Mouse (Mus musculus) forebrain, embryonic 12.5 days (tissue): Measurements from ENCODE around the gene Dpm1. TPM values are rescaled to one million over a fixed set of nuclear protein-coding genes. Genes with fewer than 3 reads are reported as not detected.

Experiments
- ATAC-seq: fragments of 200-750 bp; cut with Nextera tagmentation; 2 replicates; pipeline ENCODE4 v1.8.0; 2017; ENCODE audit warnings: moderate TSS enrichment; ENCODE audit not compliant: low FRiP score
- H3K27ac ChIP-seq: fragments of 300-500 bp; sonication (generic); 2 replicates; pipeline ENCODE4 v1.5.1; 2016; ENCODE audit warnings: mild to moderate bottlenecking
- H3K27me3 ChIP-seq: fragments of 300-500 bp; sonication (generic); 2 replicates; pipeline ENCODE4 v1.6.1; 2016; ENCODE audit warnings: mild to moderate bottlenecking
- H3K36me3 ChIP-seq: fragments of 300-500 bp; sonication (generic); replicated peaks from 2 replicates; pipeline ENCODE4 v1.6.1; 2016; ENCODE audit warnings: mild to moderate bottlenecking
- H3K4me1 ChIP-seq: fragments of 300-500 bp; sonication (generic); 2 replicates; pipeline ENCODE4 v1.6.1; 2016
- H3K4me2 ChIP-seq: fragments of 300-500 bp; sonication (generic); 2 replicates; pipeline ENCODE4 v1.6.1; 2016; ENCODE audit warnings: mild to moderate bottlenecking, moderate library complexity
- H3K4me3 ChIP-seq: fragments of 300-500 bp; sonication (generic); replicated peaks from 2 replicates; pipeline ENCODE4 v1.5.1; 2016; ENCODE audit warnings: mild to moderate bottlenecking
- H3K9ac ChIP-seq: fragments of 300-500 bp; sonication (generic); 2 replicates; pipeline ENCODE4 v1.6.1; 2016; ENCODE audit warnings: mild to moderate bottlenecking
- H3K9me3 ChIP-seq: fragments of 300-500 bp; sonication (generic); 2 replicates; pipeline ENCODE4 v1.6.1; 2016
- WGBS: fragments of 180-500 bp; shearing (Covaris S2); methylation state at CpG from one replicate; pipeline ENCODE4 v1.1.7; 2016; 5-methylcytosine and 5-hydroxymethylcytosine counted together
- polyA plus RNA-seq: library from polyadenylated mRNA; unstranded; fragments of >200 nt; fragmentation: Nextera tagmentation; extraction: Ambion mirVana; gene quantifications from 2 replicates; pipeline ENCODE4 v1.2.1, GENCODE M21; 2016

Dpm1 gene
- polyA plus RNA-seq, 1 experiment from 2014 or later: 88.0 TPM

GRCm38 (mm10) chr2:168175946-168176345 is 54.4 kb downstream of the Dpm1 start:
- no peak overlapping the region for H3K9ac ChIP-seq
- ATAC-seq: no peak
- peaks cover 27% of the 10 kb centered on the region for H3K36me3 ChIP-seq
- H3K27me3 ChIP-seq: no peaks in the 10 kb centered on the region
- no peak overlapping the region for H3K4me2 ChIP-seq
- no peak overlapping the region for H3K4me3 ChIP-seq
- no peak overlapping the region for H3K27ac ChIP-seq
- H3K4me1 ChIP-seq: no peaks in the 10 kb centered on the region
- H3K9me3 ChIP-seq: no peaks in the 10 kb centered on the region
- 30% methylated on average over 7 of the region's 7 CpGs for WGBS

- Histone ChIP-seq H3K9ac (no peak overlapping the region), H3K4me1 (peaks cover 31% of the 10 kb centered on the region), H3K27me3 (no peaks in the 10 kb centered on the region), H3K4me3 (no peak overlapping the region), H3K9me3 (no peaks in the 10 kb centered on the region), H3K36me3 (peaks cover 10% of the 10 kb centered on the region; the same call in 1 of the 2 replicates), H3K4me2 (peak overlapping the region; percentile 35), H3K27ac (no peak overlapping the region)
- 16% methylated on average over 13 of the region's 13 CpGs for WGBS
- ATAC-seq: peak; percentile 59
Measured at GRCm38 (mm10) chr2:168170167-168170685, 60.2 kb downstream of the Dpm1 start.

- no peaks in the 10 kb centered on the region for H3K27me3 ChIP-seq
- 0 out of 2 replicates have a peak overlapping the region, but pooled peaks have one; percentile 51 for H3K27ac ChIP-seq
- no peak for ATAC-seq
- peaks cover 6% of the 10 kb centered on the region; the same call in 1 of the 2 replicates for H3K36me3 ChIP-seq
- WGBS: 2% methylated on average over 9 of the region's 9 CpGs
- H3K4me3 ChIP-seq: no peak overlapping the region
- H3K9me3 ChIP-seq: no peaks in the 10 kb centered on the region
- H3K4me2 ChIP-seq: peak overlapping the region; percentile 35
- H3K4me1 ChIP-seq: peaks cover 31% of the 10 kb centered on the region
- no peak overlapping the region for H3K9ac ChIP-seq
Measured at GRCm38 (mm10) chr2:168169800-168170113, 60.6 kb downstream of the Dpm1 start.

- 31% methylated on average over 9 of the region's 9 CpGs for WGBS
- Histone ChIP-seq H3K27ac (peak overlapping the region; percentile 51), H3K27me3 (no peaks in the 10 kb centered on the region), H3K4me2 (0 out of 2 replicates have a peak overlapping the region, but pooled peaks have one; percentile 35), H3K36me3 (0 out of 2 replicates have a peak, but pooled peaks cover 5% of the 10 kb centered on the region), H3K4me3 (no peak overlapping the region), H3K9ac (no peak overlapping the region), H3K9me3 (no peaks in the 10 kb centered on the region), H3K4me1 (peaks cover 31% of the 10 kb centered on the region)
- no peak for ATAC-seq
Measured at GRCm38 (mm10) chr2:168168892-168169799, 61.2 kb downstream of the Dpm1 start.

GRCm38 (mm10) chr2:168167781-168168180 is 62.6 kb downstream of the Dpm1 start:
- WGBS: 65% methylated on average over 3 of the region's 3 CpGs
- Histone ChIP-seq H3K4me2 (no peak overlapping the region), H3K9ac (no peak overlapping the region), H3K9me3 (no peaks in the 10 kb centered on the region), H3K36me3 (no peaks in the 10 kb centered on the region), H3K27ac (no peak overlapping the region), H3K4me1 (peaks cover 31% of the 10 kb centered on the region), H3K27me3 (no peaks in the 10 kb centered on the region), H3K4me3 (no peak overlapping the region)
- ATAC-seq: no peak

GRCm38 (mm10) chr2:168166750-168167460 is 63.5 kb downstream of the Dpm1 start:
- H3K4me1 ChIP-seq: peaks cover 32% of the 10 kb centered on the region
- no peak overlapping the region for H3K4me3 ChIP-seq
- WGBS: 50% methylated on average over 21 of the region's 21 CpGs
- no peak overlapping the region for H3K4me2 ChIP-seq
- no peak overlapping the region for H3K27ac ChIP-seq
- no peak overlapping the region for H3K9ac ChIP-seq
- ATAC-seq: no peak; the same call in 1 of the 2 replicates
- H3K36me3 ChIP-seq: no peaks in the 10 kb centered on the region
- no peaks in the 10 kb centered on the region for H3K9me3 ChIP-seq
- no peaks in the 10 kb centered on the region for H3K27me3 ChIP-seq

- Histone ChIP-seq H3K27ac (0 out of 2 replicates have a peak overlapping the region, but pooled peaks have one; percentile 2), H3K9me3 (no peaks in the 10 kb centered on the region), H3K4me1 (peaks cover 26% of the 10 kb centered on the region), H3K4me2 (peak overlapping the region; percentile 48), H3K4me3 (peak overlapping the region; percentile 21), H3K9ac (peak overlapping the region; percentile 42; the same call in 1 of the 2 replicates), H3K36me3 (no peaks in the 10 kb centered on the region), H3K27me3 (peaks cover 28% of the 10 kb centered on the region)
- no peak for ATAC-seq
- WGBS: 13% methylated on average over 14 of the region's 14 CpGs
Measured at GRCm38 (mm10) chr2:168161978-168162377, 68.4 kb downstream of the Dpm1 start.

- Histone ChIP-seq H3K4me1 (peaks cover 26% of the 10 kb centered on the region), H3K27ac (0 out of 2 replicates have a peak overlapping the region, but pooled peaks have one; percentile 2), H3K9me3 (no peaks in the 10 kb centered on the region), H3K4me2 (peak overlapping the region; percentile 48), H3K36me3 (no peaks in the 10 kb centered on the region), H3K27me3 (peaks cover 28% of the 10 kb centered on the region), H3K4me3 (peak overlapping the region; percentile 21), H3K9ac (peak overlapping the region; percentile 42)
- WGBS: 2% methylated on average over 10 of the region's 11 CpGs
- peak; percentile 19; the same call in 1 of the 2 replicates for ATAC-seq
Measured at GRCm38 (mm10) chr2:168161514-168161971, 68.8 kb downstream of the Dpm1 start.

- no peaks in the 10 kb centered on the region for H3K9me3 ChIP-seq
- no peak overlapping the region for H3K27ac ChIP-seq
- no peak overlapping the region for H3K4me3 ChIP-seq
- H3K4me2 ChIP-seq: no peak overlapping the region
- H3K27me3 ChIP-seq: peaks cover 28% of the 10 kb centered on the region
- H3K4me1 ChIP-seq: peaks cover 29% of the 10 kb centered on the region
- H3K9ac ChIP-seq: no peak overlapping the region
- H3K36me3 ChIP-seq: no peaks in the 10 kb centered on the region
- ATAC-seq: no peak
- WGBS: 86% methylated on average over 9 of the region's 9 CpGs
Measured at GRCm38 (mm10) chr2:168160370-168160930, 69.9 kb downstream of the Dpm1 start.
